Mouse (Mus musculus) hindbrain, embryonic 15.5 days (tissue): ENCODE results near the gene Ncapd3. TPM values are rescaled to one million over a fixed set of nuclear protein-coding genes. Genes with fewer than 3 reads are reported as not detected.
A peak's percentile ranks its signal among the peaks of the same experiment; 100 is the strongest.

Experiments used
- ATAC-seq: fragments of 200-750 bp; cut with Nextera tagmentation; 2 replicates; pipeline ENCODE4 v1.8.0; 2017; ENCODE audit warnings: low read depth, moderate number of reproducible peaks, moderate TSS enrichment; ENCODE audit not compliant: low FRiP score
- H3K27ac ChIP-seq: fragments of 300-500 bp; sonication (generic); replicated peaks from 2 replicates; pipeline ENCODE4 v1.5.1; 2015; ENCODE audit warnings: mild to moderate bottlenecking, inconsistent platforms
- H3K27me3 ChIP-seq: fragments of 300-500 bp; sonication (generic); 2 replicates; pipeline ENCODE4 v1.6.1; 2015; ENCODE audit warnings: control low read depth, inconsistent platforms
- H3K36me3 ChIP-seq: fragments of 300-500 bp; sonication (generic); 2 replicates; pipeline ENCODE4 v1.6.1; 2015; ENCODE audit warnings: control low read depth, inconsistent platforms
- H3K4me1 ChIP-seq: fragments of 300-500 bp; sonication (generic); replicated peaks from 2 replicates; pipeline ENCODE4 v1.6.1; 2015; ENCODE audit warnings: control low read depth, inconsistent platforms
- H3K4me2 ChIP-seq: fragments of 300-500 bp; sonication (generic); 2 replicates; pipeline ENCODE4 v1.6.1; 2015; ENCODE audit warnings: moderate library complexity, mild to moderate bottlenecking, inconsistent platforms
- H3K4me3 ChIP-seq: fragments of 300-500 bp; sonication (generic); 2 replicates; pipeline ENCODE4 v1.5.1; 2015; ENCODE audit warnings: mild to moderate bottlenecking, inconsistent platforms
- H3K9ac ChIP-seq: fragments of 300-500 bp; sonication (generic); 2 replicates; pipeline ENCODE4 v1.6.1; 2015; ENCODE audit warnings: inconsistent platforms
- H3K9me3 ChIP-seq: fragments of 300-500 bp; sonication (generic); 2 replicates; pipeline ENCODE4 v1.6.1; 2016; ENCODE audit warnings: control low read depth, inconsistent platforms
- WGBS: fragments of 180-500 bp; shearing (Covaris S2); methylation state at CpG from one replicate; pipeline ENCODE4 v1.1.7; 2015; 5-methylcytosine and 5-hydroxymethylcytosine counted together
- polyA plus RNA-seq: library from polyadenylated mRNA; unstranded; fragments of >200 nt; fragmentation: Nextera tagmentation; extraction: Ambion mirVana; gene quantifications from 2 replicates; pipeline ENCODE4 v1.2.1, GENCODE M21; 2015

The Ncapd3 gene
- polyA plus RNA-seq, 1 experiment from 2014 or later = 15.4 TPM

DNA sequence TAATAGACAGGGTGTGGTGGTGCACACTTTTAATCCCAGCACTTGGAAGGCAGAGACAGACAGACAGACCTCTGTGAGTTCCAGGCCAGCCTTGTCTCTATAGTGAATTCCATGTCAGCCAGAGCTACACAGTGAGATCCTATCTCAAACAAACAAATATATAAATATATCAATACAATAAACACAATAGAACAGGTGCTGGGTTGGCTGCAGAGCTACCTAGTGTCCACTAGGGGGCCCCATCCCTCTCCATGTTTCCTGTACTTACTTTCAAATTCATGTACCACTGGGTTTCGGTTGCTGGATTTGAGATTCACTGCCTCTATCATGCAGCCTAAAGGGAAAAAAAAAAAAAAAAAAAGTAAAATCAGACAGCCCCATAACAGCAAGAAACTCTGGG is 76.1 kb downstream of the Ncapd3 start:
- no peak overlapping the region for H3K27ac ChIP-seq
- peak; percentile 42; the same call in 1 of the 2 replicates for ATAC-seq
- no peaks in the 10 kb centered on the region for H3K27me3 ChIP-seq
- H3K4me1 ChIP-seq = peaks cover 17% of the 10 kb centered on the region
- WGBS = 18% methylated on average over 1 of the region's 1 CpGs
- no peak overlapping the region for H3K9ac ChIP-seq
- no peaks in the 10 kb centered on the region for H3K9me3 ChIP-seq
- H3K4me3 ChIP-seq = no peak overlapping the region
- H3K36me3 ChIP-seq = peaks cover 33% of the 10 kb centered on the region
- no peak overlapping the region for H3K4me2 ChIP-seq

DNA sequence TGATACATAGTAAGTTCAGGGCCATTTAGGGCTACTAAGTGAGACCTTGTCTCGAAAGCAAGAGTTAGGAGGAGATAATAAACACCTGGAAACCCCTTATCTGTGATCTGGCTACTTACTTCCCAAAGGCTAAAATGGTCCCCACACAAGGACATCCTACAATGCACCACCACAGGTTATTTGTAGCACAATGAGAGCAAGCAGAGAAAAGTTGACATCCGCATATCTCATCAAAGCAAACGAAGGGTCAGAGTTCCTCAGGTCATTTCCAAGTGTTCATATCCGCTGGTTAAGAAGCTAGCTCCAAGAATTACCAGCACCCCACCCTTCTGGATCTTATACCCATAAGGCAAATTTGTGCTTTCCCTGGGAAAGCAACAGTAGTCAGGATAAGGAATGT is 78.5 kb downstream of the Ncapd3 start:
- Histone ChIP-seq H3K36me3 (peaks cover 16% of the 10 kb centered on the region), H3K27me3 (no peaks in the 10 kb centered on the region), H3K9ac (no peak overlapping the region), H3K27ac (no peak overlapping the region), H3K4me2 (no peak overlapping the region), H3K4me1 (peaks cover 17% of the 10 kb centered on the region), H3K4me3 (no peak overlapping the region), H3K9me3 (no peaks in the 10 kb centered on the region)
- ATAC-seq = no peak
- 89% methylated on average over 4 of the region's 4 CpGs for WGBS

DNA sequence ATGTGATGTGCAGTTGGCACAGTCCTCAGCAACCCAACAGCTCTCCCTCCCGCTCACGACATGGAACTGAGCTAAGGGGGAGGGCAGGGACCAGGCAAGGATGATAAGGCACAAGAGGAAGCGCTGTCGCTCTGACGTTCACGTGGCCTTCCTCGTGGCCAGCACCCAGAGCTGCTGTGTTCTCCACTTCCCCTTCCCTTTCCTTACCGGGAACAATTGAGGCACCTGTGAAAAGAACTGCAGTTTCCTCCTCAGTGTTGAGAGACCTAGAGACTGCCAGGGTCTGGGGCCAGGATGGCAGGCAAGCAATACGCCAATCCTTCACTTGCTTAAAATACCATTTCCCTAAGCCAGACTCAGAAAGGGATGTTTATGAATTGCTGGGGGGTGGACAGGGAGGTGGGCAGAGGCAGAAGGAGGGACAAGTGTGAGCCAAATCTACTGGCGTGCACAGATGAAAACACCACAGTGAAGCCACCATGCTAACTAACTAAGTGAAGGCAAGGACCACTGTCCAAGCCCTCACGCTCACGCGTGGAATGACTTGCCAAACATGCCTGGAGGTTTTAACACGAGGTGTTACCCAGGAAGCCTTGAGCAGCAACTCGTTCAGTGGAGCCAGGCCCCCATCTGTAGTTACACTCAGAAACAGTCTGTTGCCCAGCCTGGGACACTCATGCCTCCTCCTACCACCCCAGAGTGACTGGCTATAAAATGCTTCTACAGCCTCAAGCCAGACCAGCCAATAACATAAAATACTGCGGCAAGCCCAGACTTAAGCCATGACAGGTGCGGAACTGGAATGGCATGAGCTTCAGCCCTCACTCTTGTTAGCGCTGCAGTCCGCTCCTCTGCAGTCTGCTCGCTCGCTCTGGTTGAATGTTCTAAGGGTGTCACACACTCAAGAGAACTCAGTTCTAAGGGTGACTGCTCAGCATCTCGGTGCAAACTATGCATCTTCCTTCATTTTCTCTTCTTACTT is 79.8 kb downstream of the Ncapd3 start:
- peaks cover 17% of the 10 kb centered on the region for H3K4me1 ChIP-seq
- 0 out of 2 replicates have a peak overlapping the region, but pooled peaks have one; percentile 15 for H3K27ac ChIP-seq
- no peaks in the 10 kb centered on the region for H3K27me3 ChIP-seq
- 72% methylated on average over 22 of the region's 22 CpGs for WGBS
- H3K4me2 ChIP-seq = 0 out of 2 replicates have a peak overlapping the region, but pooled peaks have one; percentile 9
- no peak for ATAC-seq
- H3K9ac ChIP-seq = no peak overlapping the region
- no peaks in the 10 kb centered on the region for H3K9me3 ChIP-seq
- H3K36me3 ChIP-seq = peaks cover 4% of the 10 kb centered on the region
- no peak overlapping the region for H3K4me3 ChIP-seq

DNA sequence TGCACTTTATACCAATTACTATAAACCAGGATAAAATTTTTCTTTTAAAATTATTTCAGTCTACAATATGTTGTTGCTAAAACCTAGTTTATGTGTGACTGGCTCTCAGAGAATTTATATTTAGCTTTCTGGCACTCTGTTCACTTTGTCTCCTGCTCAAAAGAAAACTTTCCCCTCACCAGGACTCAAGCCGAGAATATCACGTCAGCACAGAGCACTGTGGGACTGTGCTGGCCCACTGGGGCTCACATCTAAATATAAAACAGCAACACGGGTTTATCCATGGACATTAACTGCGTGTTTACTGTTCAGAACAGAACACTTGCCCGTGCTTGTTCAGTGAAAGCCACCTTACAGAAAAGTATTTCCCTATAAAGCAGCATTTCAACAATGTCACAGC is 80.7 kb downstream of the Ncapd3 start:
- WGBS = 63% methylated on average over 5 of the region's 5 CpGs
- no peak overlapping the region for H3K27ac ChIP-seq
- no peaks in the 10 kb centered on the region for H3K9me3 ChIP-seq
- no peak overlapping the region for H3K4me3 ChIP-seq
- H3K27me3 ChIP-seq = no peaks in the 10 kb centered on the region
- no peaks in the 10 kb centered on the region for H3K36me3 ChIP-seq
- peaks cover 17% of the 10 kb centered on the region for H3K4me1 ChIP-seq
- H3K4me2 ChIP-seq = no peak overlapping the region
- H3K9ac ChIP-seq = no peak overlapping the region
- ATAC-seq = no peak

DNA sequence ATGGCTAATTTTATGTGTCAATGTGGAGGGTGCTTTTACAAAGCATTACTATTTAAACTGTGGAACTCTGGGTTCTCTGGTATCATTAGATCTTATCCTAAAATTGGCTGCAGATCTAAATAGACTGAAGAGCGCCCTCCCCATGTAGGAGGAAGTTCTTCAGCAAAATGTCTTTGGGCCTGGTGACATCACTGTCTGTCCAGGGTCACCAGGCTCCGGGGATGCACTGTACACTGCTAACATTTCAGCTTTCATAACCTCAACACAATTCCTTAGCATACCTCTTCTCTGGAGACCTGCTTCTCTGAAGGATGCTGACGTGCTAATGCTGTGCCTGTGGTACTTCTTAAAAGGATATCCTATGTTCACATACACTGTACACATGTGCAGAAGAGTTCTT is 81.8 kb downstream of the Ncapd3 start:
- no peak overlapping the region for H3K9ac ChIP-seq
- no peak overlapping the region for H3K4me2 ChIP-seq
- 93% methylated on average over 3 of the region's 3 CpGs for WGBS
- no peaks in the 10 kb centered on the region for H3K36me3 ChIP-seq
- ATAC-seq = no peak
- no peak overlapping the region for H3K4me3 ChIP-seq
- no peak overlapping the region for H3K27ac ChIP-seq
- H3K27me3 ChIP-seq = no peaks in the 10 kb centered on the region
- peaks cover 11% of the 10 kb centered on the region for H3K4me1 ChIP-seq
- no peaks in the 10 kb centered on the region for H3K9me3 ChIP-seq

DNA sequence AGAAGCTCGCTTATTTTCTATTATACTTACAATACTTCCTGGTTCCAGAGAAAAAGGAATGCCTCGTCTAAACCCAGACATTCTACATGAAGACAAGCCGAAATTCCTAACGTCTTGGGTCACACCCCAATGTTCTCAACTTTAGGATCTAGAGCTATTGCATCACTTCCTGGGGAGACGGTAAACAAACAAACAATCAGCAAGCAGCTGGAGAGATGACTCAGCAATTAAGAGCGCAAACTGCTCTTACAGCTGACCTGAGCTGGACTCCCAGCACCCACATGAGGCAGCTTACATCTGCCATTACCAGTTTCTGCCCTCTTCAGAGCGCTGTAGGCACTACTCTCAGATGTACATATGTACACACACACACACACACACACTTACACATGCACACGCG is 91.3 kb downstream of the Ncapd3 start:
- WGBS = 88% methylated on average over 9 of the region's 9 CpGs
- Histone ChIP-seq H3K27me3 (no peaks in the 10 kb centered on the region), H3K36me3 (no peaks in the 10 kb centered on the region), H3K27ac (no peak overlapping the region), H3K9ac (no peak overlapping the region), H3K9me3 (no peaks in the 10 kb centered on the region), H3K4me1 (peaks cover 19% of the 10 kb centered on the region), H3K4me2 (no peak overlapping the region), H3K4me3 (no peak overlapping the region)
- ATAC-seq = no peak

DNA sequence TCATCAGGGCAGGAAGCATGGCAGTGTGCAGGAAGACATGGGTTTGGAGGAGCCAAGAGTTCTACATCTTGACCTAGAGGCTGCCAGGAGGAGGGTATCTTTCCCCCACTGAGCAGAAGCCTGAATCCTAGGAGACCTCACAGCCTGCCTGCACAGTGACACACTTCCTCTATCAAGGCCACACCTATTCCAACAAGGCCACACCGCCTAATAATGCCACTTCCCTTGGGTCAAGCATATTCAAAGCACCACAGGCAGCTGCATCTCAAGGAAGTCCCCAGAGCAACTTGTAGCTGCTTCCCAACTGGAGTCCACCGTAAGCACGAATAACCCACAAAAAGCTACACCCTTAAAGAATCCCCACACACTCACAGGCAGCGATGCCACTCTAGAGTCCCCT is 92.1 kb downstream of the Ncapd3 start:
- Histone ChIP-seq H3K27me3 (no peaks in the 10 kb centered on the region), H3K4me1 (peaks cover 19% of the 10 kb centered on the region), H3K4me2 (no peak overlapping the region), H3K27ac (no peak overlapping the region), H3K36me3 (no peaks in the 10 kb centered on the region), H3K9me3 (no peaks in the 10 kb centered on the region), H3K9ac (no peak overlapping the region), H3K4me3 (no peak overlapping the region)
- WGBS = 84% methylated on average over 4 of the region's 4 CpGs
- ATAC-seq = no peak

DNA sequence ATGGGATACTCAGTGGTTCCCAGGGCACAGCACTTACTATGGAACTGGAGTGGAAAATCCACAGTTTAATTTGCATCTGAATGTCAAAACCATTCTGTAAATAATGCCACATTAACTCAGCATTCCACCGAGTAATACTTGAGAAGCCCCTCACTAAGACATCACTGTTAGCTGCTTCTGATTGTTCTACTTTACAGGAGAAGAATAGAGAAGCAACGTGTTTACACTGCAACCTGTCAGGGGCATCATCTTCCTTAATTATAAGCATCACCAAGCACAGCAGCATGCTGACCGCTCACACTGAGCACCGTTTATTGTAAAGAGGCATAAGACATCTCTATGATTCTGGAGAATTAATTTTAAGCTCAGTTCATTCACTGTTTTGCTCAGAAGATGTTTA is 93.0 kb downstream of the Ncapd3 start:
- H3K4me1 ChIP-seq = peaks cover 19% of the 10 kb centered on the region
- H3K4me3 ChIP-seq = no peak overlapping the region
- no peaks in the 10 kb centered on the region for H3K36me3 ChIP-seq
- no peak overlapping the region for H3K9ac ChIP-seq
- H3K27me3 ChIP-seq = no peaks in the 10 kb centered on the region
- no peaks in the 10 kb centered on the region for H3K9me3 ChIP-seq
- H3K4me2 ChIP-seq = 0 out of 2 replicates have a peak overlapping the region, but pooled peaks have one; percentile 16
- peak overlapping the region; percentile 11; the same call in 1 of the 2 replicates for H3K27ac ChIP-seq
- ATAC-seq = peak; percentile 49; the same call in 1 of the 2 replicates
- 26% methylated on average over 4 of the region's 4 CpGs for WGBS

DNA sequence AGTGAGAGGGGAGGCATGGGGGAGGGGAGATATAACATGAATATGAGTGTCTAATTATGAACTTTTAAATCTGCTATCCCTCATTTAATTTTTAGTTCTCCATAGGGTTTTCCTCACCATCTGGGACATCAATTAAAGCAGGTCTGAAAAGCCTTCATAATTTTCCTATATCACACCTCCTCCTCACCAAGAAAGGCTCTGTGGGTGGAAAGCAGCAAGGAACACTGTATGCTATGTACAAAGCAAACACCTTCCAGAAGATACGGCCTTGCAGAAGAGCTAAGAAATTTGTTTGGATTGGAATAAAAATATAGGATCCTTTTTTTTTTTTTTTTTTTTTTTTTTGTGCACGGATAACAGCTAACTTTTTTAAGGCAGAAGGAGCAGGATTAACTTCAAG is 94.0 kb downstream of the Ncapd3 start:
- 81% methylated on average over 2 of the region's 2 CpGs for whole genome bisulfite sequencing
- no peak for ATAC-seq
- H3K36me3 ChIP-seq = no peaks in the 10 kb centered on the region
- no peak overlapping the region for H3K4me2 ChIP-seq
- H3K9me3 ChIP-seq = no peaks in the 10 kb centered on the region
- no peak overlapping the region for H3K4me3 ChIP-seq
- H3K27ac ChIP-seq = no peak overlapping the region
- H3K9ac ChIP-seq = no peak overlapping the region
- H3K27me3 ChIP-seq = no peaks in the 10 kb centered on the region
- peaks cover 19% of the 10 kb centered on the region for H3K4me1 ChIP-seq

DNA sequence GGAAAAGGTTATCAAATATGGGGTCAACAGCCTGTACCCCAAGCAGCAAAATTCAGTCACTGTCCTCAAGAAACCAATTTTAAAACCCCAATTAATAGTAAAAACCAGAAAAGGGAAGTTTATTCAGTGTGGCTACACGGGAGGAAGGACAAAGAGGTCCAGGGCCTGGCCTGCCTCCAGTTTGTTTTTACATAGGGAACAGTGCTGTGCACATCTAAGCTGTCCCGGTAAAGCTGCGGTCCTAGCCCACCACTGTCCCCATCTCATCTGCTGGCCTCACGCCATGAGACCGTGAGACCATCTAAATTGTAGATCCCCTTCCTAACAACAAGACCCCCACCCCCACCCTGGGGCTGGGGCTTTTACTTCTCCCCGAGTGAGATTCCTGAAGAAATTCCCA is 95.5 kb downstream of the Ncapd3 start:
- no peaks in the 10 kb centered on the region for H3K36me3 ChIP-seq
- no peak overlapping the region for H3K27ac ChIP-seq
- peaks cover 19% of the 10 kb centered on the region for H3K4me1 ChIP-seq
- H3K9me3 ChIP-seq = no peaks in the 10 kb centered on the region
- no peak overlapping the region for H3K4me3 ChIP-seq
- no peak for ATAC-seq
- no peak overlapping the region for H3K4me2 ChIP-seq
- H3K27me3 ChIP-seq = no peaks in the 10 kb centered on the region
- WGBS = 31% methylated on average over 6 of the region's 6 CpGs
- H3K9ac ChIP-seq = no peak overlapping the region

DNA sequence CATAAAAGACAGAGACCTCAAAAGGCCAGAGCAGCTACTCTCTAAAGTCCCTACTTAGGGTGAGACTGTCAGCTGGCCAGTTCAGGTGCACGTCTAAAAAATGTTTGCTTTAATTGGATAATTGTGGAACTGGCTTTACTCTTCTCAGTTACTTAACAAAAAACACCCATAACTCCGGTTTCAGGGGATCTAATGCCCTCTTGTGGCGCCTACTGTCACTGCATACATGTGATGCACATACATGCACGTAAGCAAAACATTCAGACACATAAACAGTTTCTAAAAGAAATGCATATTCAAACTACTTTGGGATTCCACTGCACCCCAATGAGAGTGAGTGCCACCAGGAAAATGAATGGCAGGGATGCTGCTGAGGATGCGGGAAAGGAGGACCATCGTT is 96.6 kb downstream of the Ncapd3 start:
- Histone ChIP-seq H3K9ac (no peak overlapping the region), H3K27me3 (no peaks in the 10 kb centered on the region), H3K4me1 (peaks cover 19% of the 10 kb centered on the region), H3K36me3 (no peaks in the 10 kb centered on the region), H3K4me3 (no peak overlapping the region), H3K4me2 (no peak overlapping the region), H3K9me3 (no peaks in the 10 kb centered on the region), H3K27ac (no peak overlapping the region)
- ATAC-seq = no peak
- WGBS = 95% methylated on average over 6 of the region's 6 CpGs

DNA sequence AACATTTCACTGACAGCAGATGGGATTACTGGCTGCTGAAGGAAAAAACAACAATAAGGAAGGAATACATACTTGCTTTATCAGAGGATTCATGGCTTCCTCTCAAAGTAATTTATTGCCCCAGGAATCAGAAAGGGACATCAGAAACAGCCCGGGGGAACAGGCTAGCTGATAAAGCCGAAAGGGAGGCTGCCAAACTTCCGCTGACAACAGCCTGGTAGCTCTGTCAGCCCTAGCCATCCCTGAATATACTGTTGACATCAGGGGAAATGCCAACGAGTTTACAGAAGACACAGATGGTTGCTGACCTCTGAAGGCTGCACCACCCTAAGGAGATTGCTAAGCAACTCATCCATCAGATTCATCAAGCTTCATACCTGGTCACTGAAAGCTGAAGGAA is 98.7 kb downstream of the Ncapd3 start:
- 74% methylated on average over 4 of the region's 4 CpGs for WGBS
- Histone ChIP-seq H3K27me3 (no peaks in the 10 kb centered on the region), H3K4me1 (peaks cover 4% of the 10 kb centered on the region), H3K4me3 (no peak overlapping the region), H3K9me3 (no peaks in the 10 kb centered on the region), H3K4me2 (no peak overlapping the region), H3K36me3 (no peaks in the 10 kb centered on the region), H3K27ac (no peak overlapping the region), H3K9ac (no peak overlapping the region)
- no peak for ATAC-seq
